Mouse (Mus musculus): ENCODE measurements around the gene Ccna1.

DNA sequence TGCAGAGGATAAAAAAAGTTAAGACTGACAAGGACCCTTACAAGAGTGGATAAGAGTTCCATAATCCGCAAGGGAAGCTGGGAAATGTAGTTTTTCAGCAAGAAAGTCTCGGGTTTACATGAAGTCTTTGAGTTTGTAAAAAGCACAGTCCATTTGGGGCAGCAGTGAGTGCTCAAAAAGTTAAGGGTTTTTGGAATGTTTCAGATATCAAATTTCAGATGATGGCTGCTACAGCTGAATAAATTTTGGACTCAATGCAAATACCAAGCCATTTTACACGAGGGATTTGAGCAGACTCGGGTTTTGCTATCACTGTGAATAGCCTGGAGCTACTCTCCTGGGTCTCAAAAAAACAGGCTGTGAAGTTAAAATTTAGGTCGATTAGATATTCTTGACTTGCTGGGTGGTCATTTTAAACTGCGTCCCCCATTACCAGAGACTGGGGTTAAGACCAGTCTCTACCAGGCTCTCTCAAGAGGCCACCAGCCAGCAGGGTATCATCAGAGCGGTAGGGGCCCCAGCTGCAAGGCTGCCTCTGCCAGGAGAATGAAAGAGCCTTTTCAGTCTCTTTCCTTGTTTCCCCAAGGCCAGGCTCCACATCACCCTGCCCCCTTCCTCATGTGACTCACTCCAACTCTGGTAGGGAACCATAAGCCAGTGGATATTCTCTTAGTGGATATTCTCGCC lies 40.8 kb upstream of the Ccna1 start:
- no peak for TF ChIP-seq CTCF (IDR thresholded peaks at IDR 0.05; ENCODE audit: low read depth)
- no peak for TF ChIP-seq EP300 (IDR thresholded peaks at IDR 0.05; ENCODE audit: low read depth)
